ENCODE assay signal across 23 mouse cellular contexts in genomic region chr1:152697341-152697740, GRCm38 (mm10). TPM values are rescaled to one million over a fixed set of nuclear protein-coding genes. Genes with fewer than 3 reads are reported as not detected.
"Had no signal": no experiment of that assay in that cellular context is flagged by ENCODE, and none has a peak within 500 bp of the region (broad histone marks: within the 10 kb centered on the region; RNA-seq: fewer than 3 reads in every experiment).

No protein-coding gene starts in this region.

- DNase-seq: liver, postnatal 0 days; lung, adult 2 months; lung, postnatal 10 days; right cerebral cortex, postnatal 14 days; thymus, adult 2 months; thymus, postnatal 25 days; thymus, postnatal 4 days had no signal

- H3K4me3 ChIP-seq: liver, embryonic 15.5 days; megakaryocyte, embryonic 14.5 days; midbrain, embryonic 13.5 days; midbrain, embryonic 15.5 days; neural tube, embryonic 13.5 days; neural tube, embryonic 15.5 days; stomach, embryonic 15.5 days had no signal

- H3K9ac ChIP-seq: liver, embryonic 15.5 days; liver, postnatal 0 days; midbrain, embryonic 13.5 days; midbrain, embryonic 15.5 days; neural tube, embryonic 13.5 days; neural tube, embryonic 15.5 days; stomach, embryonic 15.5 days had no signal

- H3K27ac ChIP-seq: liver, embryonic 15.5 days; macrophage; midbrain, embryonic 13.5 days; midbrain, embryonic 15.5 days; neural tube, embryonic 13.5 days; neural tube, embryonic 15.5 days; stomach, embryonic 15.5 days; stomach, postnatal 0 days had no signal

- H3K4me1 ChIP-seq: liver, embryonic 15.5 days; megakaryocyte, embryonic 14.5 days; midbrain, embryonic 15.5 days; neural tube, embryonic 13.5 days; neural tube, embryonic 15.5 days; stomach, embryonic 15.5 days had no signal

- H3K27me3 ChIP-seq: liver, embryonic 15.5 days; midbrain, embryonic 13.5 days; midbrain, embryonic 15.5 days; neural tube, embryonic 13.5 days; neural tube, embryonic 15.5 days; stomach, embryonic 15.5 days had no signal

- H3K36me3 ChIP-seq: liver, embryonic 15.5 days; midbrain, embryonic 13.5 days; midbrain, embryonic 15.5 days; neural tube, embryonic 13.5 days; neural tube, embryonic 15.5 days; stomach, embryonic 15.5 days had no signal

RNA-seq across cellular contexts. Expression of gene Apobec4, which starts 53.0 kb away (rescaled TPM):
- total RNA-seq: megakaryocyte progenitor cell, adult 5-6 weeks; midbrain, postnatal 0 days; monocyte, adult 5-6 weeks had no signal
- polyA plus RNA-seq: liver, embryonic 15.5 days; liver, postnatal 0 days; macrophage; midbrain, embryonic 11.5 days; midbrain, embryonic 13.5 days; midbrain, embryonic 15.5 days; midbrain, postnatal 0 days; neural tube, embryonic 11.5 days; neural tube, embryonic 13.5 days; spleen, adult 2 months; stomach, postnatal 0 days; thymus, adult 2 months; urinary bladder, adult 2 months had no signal
